Mouse (Mus musculus) layer of hippocampus, postnatal 10 days (tissue): ENCODE measurements at regions not wholly inside any gene's neighbourhood (a gene's known extent, or its start where the extent isn't known, plus 50 kb on each side); places are given as distances from the start of the nearest gene placed in this dataset.

ENCODE experiments used
- DNase-seq, 2 experiments: peaks; one replicate each; pipeline ENCODE4 v3.0.0; 2021; ENCODE audit warnings: low spot score in 2 of 2

- no peak for DNase-seq
Measured at GRCm38 (mm10) chr4:142474626-142475025, 235.4 kb upstream of the Kazn start.

- DNase-seq = peak; percentile 54 to 60
Measured at GRCm38 (mm10) chr4:142474018-142474417, 234.8 kb upstream of the Kazn start.

- DNase-seq = no peak
Measured at GRCm38 (mm10) chr4:142473284-142473683, 234.1 kb upstream of the Kazn start.

GRCm38 (mm10) chr4:142472332-142472731 lies 233.1 kb upstream of the Kazn start:
- DNase-seq = no peak

- no peak for DNase-seq
Measured at GRCm38 (mm10) chr4:142470784-142471183, 231.6 kb upstream of the Kazn start.

- no peak for DNase-seq
Measured at GRCm38 (mm10) chr4:142467920-142468319, 228.7 kb upstream of the Kazn start.

GRCm38 (mm10) chr4:142465226-142465625 lies 226.0 kb upstream of the Kazn start:
- no peak for DNase-seq

GRCm38 (mm10) chr4:142464066-142464465 lies 224.9 kb upstream of the Kazn start:
- no peak for DNase-seq

- no peak for DNase-seq
Measured at GRCm38 (mm10) chr4:142460468-142461086, 221.4 kb upstream of the Kazn start.

GRCm38 (mm10) chr4:142452614-142453013 lies 213.4 kb upstream of the Kazn start:
- no peak for DNase-seq

GRCm38 (mm10) chr4:142450884-142451283 lies 211.7 kb upstream of the Kazn start:
- DNase-seq = no peak

- DNase-seq = peak in 1 of 2 experiments; percentile 21
Measured at GRCm38 (mm10) chr4:142449713-142450112, 210.5 kb upstream of the Kazn start.

GRCm38 (mm10) chr4:142449198-142449702 lies 210.0 kb upstream of the Kazn start:
- DNase-seq = no peak

- DNase-seq = no peak
Measured at GRCm38 (mm10) chr4:142447529-142447928, 208.3 kb upstream of the Kazn start.

- no peak for DNase-seq
Measured at GRCm38 (mm10) chr4:142441045-142441444, 201.8 kb upstream of the Kazn start.

GRCm38 (mm10) chr4:142439450-142440183 lies 200.4 kb upstream of the Kazn start:
- DNase-seq = no peak

GRCm38 (mm10) chr4:142424596-142424995 lies 185.4 kb upstream of the Kazn start:
- no peak for DNase-seq

GRCm38 (mm10) chr4:142420427-142420826 lies 181.2 kb upstream of the Kazn start:
- DNase-seq = no peak

GRCm38 (mm10) chr4:142414874-142415273 lies 175.7 kb upstream of the Kazn start:
- no peak for DNase-seq

GRCm38 (mm10) chr4:142411792-142412191 lies 172.6 kb upstream of the Kazn start:
- DNase-seq = peak in 1 of 2 experiments; percentile 32

GRCm38 (mm10) chr4:142410596-142411573 lies 171.7 kb upstream of the Kazn start:
- DNase-seq = peak; percentile 45 to 63
